Mouse (Mus musculus): ENCODE data around the gene Ubl7.

DNA sequence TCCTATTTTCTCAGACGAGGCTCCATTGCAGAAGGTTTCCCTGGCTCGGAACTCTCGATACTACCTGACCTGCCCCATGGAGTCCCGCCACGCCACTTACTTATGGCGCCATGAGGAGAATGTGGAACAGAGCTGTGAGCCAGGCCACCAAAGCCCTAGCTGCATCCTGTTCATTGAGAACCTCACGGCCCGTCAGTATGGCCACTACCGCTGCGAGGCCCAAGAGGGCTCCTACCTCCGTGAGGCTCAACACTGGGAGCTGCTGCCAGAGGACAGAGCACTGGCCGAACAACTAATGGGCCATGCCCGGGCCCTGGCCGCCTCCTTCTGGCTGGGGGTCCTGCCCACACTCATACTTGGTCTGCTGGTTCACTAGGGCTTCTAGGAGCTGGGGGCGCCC, 50.4 kb downstream of the Ubl7 start:
- no peak for TF ChIP-seq POLR2A (IDR thresholded peaks at IDR 0.05; ENCODE audit: low read depth, low read length)
- no peak for TF ChIP-seq CTCF (conservative IDR thresholded peaks at IDR 0.05 in 1 of 2, IDR thresholded peaks at IDR 0.05 in 1 of 2; ENCODE audit: low read depth in 2 of 2, low read length in 2 of 2)
- TF ChIP-seq MYC (IDR thresholded peaks at IDR 0.05; ENCODE audit: low read depth, low read length), result no peak
- no peak for TF ChIP-seq HCFC1 (IDR thresholded peaks at IDR 0.05; ENCODE audit: low read depth, low read length)
- TF ChIP-seq RAD21 (IDR thresholded peaks at IDR 0.05; ENCODE audit: low read depth, low read length), result no peak
- TF ChIP-seq NELFE (IDR thresholded peaks at IDR 0.05; ENCODE audit: low read depth, low read length), result no peak
- no peak for TF ChIP-seq EP300 (IDR thresholded peaks at IDR 0.05; ENCODE audit: low read length)
- TF ChIP-seq MAX (IDR thresholded peaks at IDR 0.05; ENCODE audit: low read length), result no peak
- no peak for TF ChIP-seq USF1 (IDR thresholded peaks at IDR 0.05; ENCODE audit: low read depth, low read length)
- no peak for TF ChIP-seq KAT2A (IDR thresholded peaks at IDR 0.05; ENCODE audit: insufficient replicate concordance, low read length)
- no peak for TF ChIP-seq ELF1 (IDR thresholded peaks at IDR 0.05; ENCODE audit: low read depth, low read length)
- TF ChIP-seq ZMIZ1 (IDR thresholded peaks at IDR 0.05; ENCODE audit: low read depth, low read length), result no peak
- no peak for TF ChIP-seq E2F4 (IDR thresholded peaks at IDR 0.05; ENCODE audit: insufficient replicate concordance, low read depth, low read length)
- TF ChIP-seq JUND (conservative IDR thresholded peaks at IDR 0.05; ENCODE audit: low read depth, low read length), result no peak
